20 mouse cellular contexts compared by ENCODE assay signal in genomic region chr9:108023216-108023615, GRCm38 (mm10). TPM values are rescaled to one million over a fixed set of nuclear protein-coding genes. Genes with fewer than 3 reads are reported as not detected.
A peak's percentile ranks its signal among the peaks of the same experiment; 100 is the strongest.
DNase-seq lines count a peak whose midpoint lies in the region; ATAC-seq and TF ChIP-seq lines count a peak whose summit lies in the region.
"Had no signal": no experiment of that assay in that cellular context is flagged by ENCODE, and none has a peak within 500 bp of the region (broad histone marks: within the 10 kb centered on the region; RNA-seq: fewer than 3 reads in every experiment).

No protein-coding gene starts in this region.

- no peak overlapping the region for H3K4me3 ChIP-seq in gastrocnemius, adult 2 months
- no peak overlapping the region for H3K4me3 ChIP-seq in liver, adult 2 months (ENCODE audit: insufficient read depth, low read depth, low read length)
- H3K4me3 ChIP-seq in liver, embryonic 11.5 days (ENCODE audit: low read depth, low read length), result no peak overlapping the region
- H3K4me3 ChIP-seq: embryonic facial prominence, embryonic 13.5 days; embryonic facial prominence, embryonic 15.5 days; erythroblast, embryonic 14.5 days; forebrain, embryonic 10.5 days; forebrain, embryonic 12.5 days had no signal

- WGBS in liver, adult 2 months, result 77% methylated on average over 3 of the region's 3 CpGs
- 88% methylated on average over 3 of the region's 3 CpGs for WGBS in liver, embryonic 11.5 days

- peaks cover 12% of the 10 kb centered on the region; the same call in 1 of the 2 replicates for H3K79me2 ChIP-seq in liver, adult 2 months (ENCODE audit: control insufficient read depth, insufficient read depth, low read length)

- H3K27ac ChIP-seq in gastrocnemius, adult 2 months, result 0 out of 2 replicates have a peak overlapping the region, but pooled peaks have one; percentile 4
- no peak overlapping the region for H3K27ac ChIP-seq in liver, adult 2 months (replicated peaks; ENCODE audit: insufficient read depth, low read depth, low read length)
- H3K27ac ChIP-seq in liver, embryonic 11.5 days (ENCODE audit: low read depth, low read length), result no peak overlapping the region
- H3K27ac ChIP-seq: embryonic facial prominence, embryonic 13.5 days; embryonic facial prominence, embryonic 15.5 days; forebrain, embryonic 10.5 days; forebrain, embryonic 12.5 days had no signal

- DNase-seq in cerebellum, adult 9-11 months, result peak; percentile 28
- no peak for DNase-seq in gastrocnemius, adult 2 months
- no peak for DNase-seq in gastrocnemius, adult 8-10 months (ENCODE audit: low spot score in 2 of 2)
- DNase-seq in liver, adult 2 months (ENCODE audit: extremely low read depth, low read depth, low spot score), result peak; percentile 77
- no peak for DNase-seq in liver, embryonic 11.5 days (ENCODE audit: low spot score)
- DNase-seq: adrenal gland, adult 2 months; adrenal gland, postnatal 10 days; adrenal gland, postnatal 25 days; cerebellum, postnatal 36 days; embryo, embryonic 11 days had no signal

- TF ChIP-seq CTCF in gastrocnemius, adult 2 months (IDR thresholded peaks at IDR 0.05), result no peak
- no peak for TF ChIP-seq CTCF in liver, adult 2 months (IDR thresholded peaks at IDR 0.05; ENCODE audit: low read depth, low read length)

- H3K4me2 ChIP-seq in liver, embryonic 11.5 days, result no peak overlapping the region
- H3K4me2 ChIP-seq: embryonic facial prominence, embryonic 13.5 days; embryonic facial prominence, embryonic 15.5 days; forebrain, embryonic 12.5 days had no signal

- intact Hi-C loops in gastrocnemius, adult 2 months (cut with DNase I), result no loop called here

- no peak for ATAC-seq in cerebellum, adult (ENCODE audit: insufficient number of reproducible peaks, low FRiP score, low TSS enrichment)
- ATAC-seq in liver, embryonic 11.5 days (replicated peaks; ENCODE audit: low FRiP score), result no peak
- ATAC-seq: forebrain, embryonic 14.5 days; forebrain, embryonic 16.5 days had no signal

- no peak for TF ChIP-seq POLR2A in liver, adult 2 months (IDR thresholded peaks at IDR 0.05; ENCODE audit: extremely low read depth, insufficient read depth, low read length)

- no peaks in the 10 kb centered on the region for H3K27me3 ChIP-seq in liver, adult 2 months (ENCODE audit: control insufficient read depth, insufficient read depth, low read length)
- H3K27me3 ChIP-seq in liver, embryonic 11.5 days (replicated peaks; ENCODE audit: control insufficient read depth, insufficient read depth, low read length), result no peaks in the 10 kb centered on the region
- H3K27me3 ChIP-seq: embryonic facial prominence, embryonic 13.5 days; embryonic facial prominence, embryonic 15.5 days; forebrain, embryonic 12.5 days had no signal

- H3K9me3 ChIP-seq in liver, embryonic 11.5 days (ENCODE audit: control insufficient read depth, low read length), result no peaks in the 10 kb centered on the region
- H3K9me3 ChIP-seq: embryonic facial prominence, embryonic 15.5 days; forebrain, embryonic 12.5 days had no signal

- peaks cover 21% of the 10 kb centered on the region; the same call in 1 of the 2 replicates for H3K4me1 ChIP-seq in liver, adult 2 months (ENCODE audit: control insufficient read depth, insufficient read depth, low read length)
- H3K4me1 ChIP-seq in liver, embryonic 11.5 days (replicated peaks; ENCODE audit: control insufficient read depth, insufficient read depth, low read length), result no peaks in the 10 kb centered on the region
- H3K4me1 ChIP-seq: embryonic facial prominence, embryonic 13.5 days; embryonic facial prominence, embryonic 15.5 days; forebrain, embryonic 10.5 days; forebrain, embryonic 12.5 days had no signal

- peaks cover 24% of the 10 kb centered on the region for H3K36me3 ChIP-seq in liver, adult 2 months (ENCODE audit: control insufficient read depth, insufficient read depth, low read length)
- peaks cover 27% of the 10 kb centered on the region for H3K36me3 ChIP-seq in liver, embryonic 11.5 days (ENCODE audit: control insufficient read depth, insufficient read depth, low read length)

- H3K9ac ChIP-seq in liver, adult 2 months (ENCODE audit: low read depth, low read length), result no peak overlapping the region
- H3K9ac ChIP-seq in liver, embryonic 11.5 days (ENCODE audit: low read depth, low read length), result no peak overlapping the region
- H3K9ac ChIP-seq: embryonic facial prominence, embryonic 13.5 days; embryonic facial prominence, embryonic 15.5 days; forebrain, embryonic 12.5 days had no signal

RNA-seq across cellular contexts. Expression of gene Ip6k1, which starts 20.9 kb away (rescaled TPM):
- 10 to 100 TPM; 26.2 to 30.5 TPM for total RNA-seq in gastrocnemius, adult 2 months (2021)
- total RNA-seq in gastrocnemius, adult 8-10 months (2022), result 10 to 100 TPM; 19.7 to 22.9 (median 21.3) TPM
- 40.1 and 47.7 TPM in 2 replicates for total RNA-seq in liver, adult 2 months (2014; rRNA removed)
- polyA plus RNA-seq in liver, adult 2 months (2012; rRNA removed), result 45.7 and 46.3 TPM in 2 replicates
- polyA plus RNA-seq in liver, embryonic 11.5 days (2014; fragmentation: Nextera tagmentation; extraction: Ambion mirVana), result 26.6 and 27.3 TPM in 2 replicates

RNA-seq across cellular contexts. Expression of gene Gmppb, which starts 25.8 kb away (rescaled TPM):
- total RNA-seq in gastrocnemius, adult 2 months (2021), result 1 to 10 TPM; 3.3 to 6.3 TPM
- total RNA-seq in gastrocnemius, adult 8-10 months (2022), result 1 to 10 TPM; 4.3 to 6.2 (median 4.8) TPM
- total RNA-seq in liver, adult 2 months (2014; rRNA removed), result 14.0 and 54.7 TPM in 2 replicates
- polyA plus RNA-seq in liver, adult 2 months (2012; rRNA removed), result 16.5 and 21.4 TPM in 2 replicates
- 26.5 and 30.0 TPM in 2 replicates for polyA plus RNA-seq in liver, embryonic 11.5 days (2014; fragmentation: Nextera tagmentation; extraction: Ambion mirVana)

RNA-seq across cellular contexts. Expression of gene Gm20662, which starts 27.1 kb away (rescaled TPM):
- not detected for total RNA-seq in gastrocnemius, adult 2 months (2021)
- total RNA-seq in gastrocnemius, adult 8-10 months (2022), result 1 to 10 TPM in 3 of 4 experiments, not detected in 1; 1.3 to 1.9 (median 1.3) TPM
- total RNA-seq in liver, adult 2 months (2014; rRNA removed), result 1.7 TPM in 1 of 2 replicates, not detected in the other
- 0.44 and 0.76 TPM in 2 replicates for polyA plus RNA-seq in liver, adult 2 months (2012; rRNA removed)
- polyA plus RNA-seq in liver, embryonic 11.5 days (2014; fragmentation: Nextera tagmentation; extraction: Ambion mirVana), result 0.69 TPM in 1 of 2 replicates, not detected in the other
- total RNA-seq: common myeloid progenitor, adult 5-6 weeks had no signal
- polyA plus RNA-seq: erythroblast, embryonic 14.5 days; forebrain, embryonic 10.5 days; forebrain, embryonic 12.5 days had no signal

RNA-seq across cellular contexts. Expression of gene Amigo3, which starts 29.7 kb away (rescaled TPM):
- total RNA-seq in gastrocnemius, adult 2 months (2021), result 1 to 10 TPM; 1.5 to 3.1 TPM
- 1 to 10 TPM in 3 of 4 experiments, under 1 TPM in 1; 0.80 to 2.2 (median 1.5) TPM for total RNA-seq in gastrocnemius, adult 8-10 months (2022)
- 0.37 and 0.47 TPM in 2 replicates for total RNA-seq in liver, adult 2 months (2014; rRNA removed)
- 1.2 and 2.8 TPM in 2 replicates for polyA plus RNA-seq in liver, adult 2 months (2012; rRNA removed)
- polyA plus RNA-seq in liver, embryonic 11.5 days (2014; fragmentation: Nextera tagmentation; extraction: Ambion mirVana), result 2.3 TPM in 2 replicates

RNA-seq across cellular contexts. Expression of gene Cdhr4, which starts 30.9 kb away (rescaled TPM):
- under 1 TPM in 1 of 2 experiments, not detected in 1; 0.42 TPM for total RNA-seq in gastrocnemius, adult 2 months (2021)
- not detected for total RNA-seq in gastrocnemius, adult 8-10 months (2022)
- total RNA-seq in liver, adult 2 months (2014; rRNA removed), result not detected in 2 replicates
- 0.19 and 0.44 TPM in 2 replicates for polyA plus RNA-seq in liver, adult 2 months (2012; rRNA removed)
- polyA plus RNA-seq in liver, embryonic 11.5 days (2014; fragmentation: Nextera tagmentation; extraction: Ambion mirVana), result 5.1 and 5.6 TPM in 2 replicates
- polyA plus RNA-seq: C2C12 had no signal

Comparison
In these comparisons a context has a peak if more than half of its experiments do, and no peak if none do; other contexts are left out.
1. DNase-seq: peak in cerebellum, adult 9-11 months (single experiment) and liver, adult 2 months (single experiment); none in gastrocnemius, adult 2 months (single experiment), gastrocnemius, adult 8-10 months (0 of 2) and liver, embryonic 11.5 days (single experiment).